Comparison of ENCODE assay signal across 23 mouse cellular contexts in the genomic region with DNA sequence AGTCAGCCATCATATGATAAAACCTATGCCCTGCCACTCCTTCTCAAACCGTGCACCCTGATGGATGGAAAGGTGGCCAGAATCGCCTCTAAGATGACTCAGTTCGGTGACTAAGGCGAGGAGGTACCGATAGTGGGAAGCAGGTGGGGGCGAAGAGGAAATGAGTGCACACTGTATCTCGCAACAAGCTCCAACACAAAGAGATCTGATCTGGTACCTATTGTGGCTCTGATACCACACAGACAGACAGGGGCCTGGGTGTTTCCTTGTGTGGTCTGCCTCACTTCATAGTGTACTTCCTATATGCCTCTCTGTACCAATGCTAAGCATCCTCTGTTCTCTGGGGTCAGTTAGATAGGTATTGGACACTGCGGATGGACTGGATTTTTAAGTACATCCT.
DNase-seq lines count a peak whose midpoint lies in the region; ATAC-seq and TF ChIP-seq lines count a peak whose summit lies in the region.
"Had no signal": no experiment of that assay in that cellular context is flagged by ENCODE, and none has a peak within 500 bp of the region (broad histone marks: within the 10 kb centered on the region; RNA-seq: fewer than 3 reads in every experiment).

No protein-coding gene starts in this region.

- TF ChIP-seq CTCF in lung, postnatal 0 days (IDR thresholded peaks at IDR 0.05) = no peak

- no peaks in the 10 kb centered on the region for H3K36me3 ChIP-seq in lung, postnatal 0 days (ENCODE audit: insufficient read depth, low read length)
- H3K36me3 ChIP-seq in midbrain, embryonic 13.5 days = no peaks in the 10 kb centered on the region
- H3K36me3 ChIP-seq: G1E; heart, embryonic 15.5 days had no signal

- H3K9ac ChIP-seq in lung, postnatal 0 days (replicated peaks; ENCODE audit: low read depth) = no peak overlapping the region
- no peak overlapping the region for H3K9ac ChIP-seq in midbrain, embryonic 13.5 days (replicated peaks)
- H3K9ac ChIP-seq: heart, embryonic 15.5 days; liver, postnatal 0 days had no signal

- 87% methylated on average over 8 of the region's 8 CpGs for WGBS in lung, postnatal 0 days
- WGBS in midbrain, embryonic 13.5 days = 92% methylated on average over 8 of the region's 8 CpGs

- H3K4me1 ChIP-seq in lung, postnatal 0 days (ENCODE audit: insufficient read depth, low read depth, low read length) = no peaks in the 10 kb centered on the region
- H3K4me1 ChIP-seq in midbrain, embryonic 13.5 days (replicated peaks) = peaks cover 7% of the 10 kb centered on the region
- H3K4me1 ChIP-seq: heart, embryonic 15.5 days had no signal

- peak; percentile 75 for ATAC-seq in neutrophil, adult 5-6 weeks (ENCODE audit: extremely low read depth, insufficient number of reproducible peaks, low FRiP score, poor library complexity, severe bottlenecking)
- ATAC-seq in lung, postnatal 0 days = no peak
- no peak for ATAC-seq in midbrain, embryonic 13.5 days
- ATAC-seq: forebrain, embryonic 16.5 days; hindbrain, postnatal 0 days; liver, postnatal 0 days had no signal

- no peaks in the 10 kb centered on the region for H3K27me3 ChIP-seq in lung, postnatal 0 days (replicated peaks; ENCODE audit: insufficient read depth, low read length)
- H3K27me3 ChIP-seq in midbrain, embryonic 13.5 days = no peaks in the 10 kb centered on the region
- H3K27me3 ChIP-seq: heart, embryonic 15.5 days had no signal

- DNase-seq in urinary bladder, postnatal 36 days (ENCODE audit: low spot score in 2 of 2) = peak; percentile 36 to 46
- DNase-seq in urinary bladder, postnatal 25 days (ENCODE audit: low spot score) = no peak
- peak; percentile 53 for DNase-seq in induced T-regulatory cell, adult 2 months (ENCODE audit: low read depth)
- DNase-seq in layer of hippocampus, postnatal 25 days (ENCODE audit: extremely low spot score in 1 of 2, low spot score in 1 of 2) = no peak
- DNase-seq in lung, postnatal 0 days (ENCODE audit: low spot score) = no peak
- DNase-seq: adrenal gland, postnatal 36 days; cerebellum, adult 18-20 months; cerebellum, postnatal 25 days; embryo, embryonic 11 days; gastrocnemius, postnatal 25 days; kidney, adult 18-20 months; left cerebral cortex, postnatal 4 days; liver, postnatal 0 days; lung, postnatal 14 days; retina, postnatal 1 day had no signal

- no peak overlapping the region for H3K4me2 ChIP-seq in lung, postnatal 0 days (replicated peaks; ENCODE audit: low read depth, low read length)
- H3K4me2 ChIP-seq in midbrain, embryonic 13.5 days (replicated peaks) = no peak overlapping the region
- H3K4me2 ChIP-seq: heart, embryonic 15.5 days had no signal

- no peak overlapping the region for H3K4me3 ChIP-seq in lung, postnatal 0 days (ENCODE audit: low read depth, low read length)
- H3K4me3 ChIP-seq in midbrain, embryonic 13.5 days (replicated peaks) = no peak overlapping the region
- H3K4me3 ChIP-seq: heart, embryonic 15.5 days had no signal

- TF ChIP-seq EP300 in lung, postnatal 0 days (IDR thresholded peaks at IDR 0.05) = no peak

- no peak overlapping the region for H3K27ac ChIP-seq in lung, postnatal 0 days (ENCODE audit: low read length)
- H3K27ac ChIP-seq in midbrain, embryonic 13.5 days = no peak overlapping the region
- H3K27ac ChIP-seq: heart, embryonic 15.5 days; hindbrain, postnatal 0 days; kidney, postnatal 0 days; stomach, postnatal 0 days had no signal

- no peaks in the 10 kb centered on the region for H3K9me3 ChIP-seq in lung, postnatal 0 days (ENCODE audit: low read length)
- H3K9me3 ChIP-seq in midbrain, embryonic 13.5 days = no peaks in the 10 kb centered on the region
- H3K9me3 ChIP-seq: heart, embryonic 15.5 days had no signal

Comparison
In these comparisons a context has a peak if more than half of its experiments do, and no peak if none do; other contexts are left out.
1. DNase-seq: peak in urinary bladder, postnatal 36 days (2 of 2) and induced T-regulatory cell, adult 2 months (single experiment); none in urinary bladder, postnatal 25 days (single experiment), layer of hippocampus, postnatal 25 days (0 of 2) and lung, postnatal 0 days (single experiment).